Mouse (Mus musculus) midbrain, embryonic 13.5 days (tissue): Measurements from ENCODE around the gene Ppa2. TPM values are rescaled to one million over a fixed set of nuclear protein-coding genes. Genes with fewer than 3 reads are reported as not detected.

ENCODE experiments used
- ATAC-seq: fragments of 200-750 bp; cut with Nextera tagmentation; 2 replicates; pipeline ENCODE4 v1.8.0; 2017; ENCODE audit warnings: mild to moderate bottlenecking, moderate TSS enrichment, moderate library complexity
- H3K27ac ChIP-seq: fragments of 300-500 bp; sonication (generic); 2 replicates; pipeline ENCODE4 v1.5.1; 2015; ENCODE audit warnings: inconsistent platforms, mild to moderate bottlenecking, moderate library complexity
- H3K27me3 ChIP-seq: fragments of 300-500 bp; sonication (generic); 2 replicates; pipeline ENCODE4 v1.6.1; 2015; ENCODE audit warnings: mild to moderate bottlenecking, inconsistent platforms
- H3K36me3 ChIP-seq: fragments of 300-500 bp; sonication (generic); 2 replicates; pipeline ENCODE4 v1.6.1; 2015; ENCODE audit warnings: mild to moderate bottlenecking, inconsistent platforms
- H3K4me1 ChIP-seq: fragments of 300-500 bp; sonication (generic); replicated peaks from 2 replicates; pipeline ENCODE4 v1.6.1; 2015; ENCODE audit warnings: inconsistent platforms
- H3K4me2 ChIP-seq: fragments of 300-500 bp; sonication (generic); replicated peaks from 2 replicates; pipeline ENCODE4 v1.6.1; 2015; ENCODE audit warnings: moderate library complexity, mild to moderate bottlenecking, inconsistent platforms
- H3K4me3 ChIP-seq: fragments of 300-500 bp; sonication (generic); replicated peaks from 2 replicates; pipeline ENCODE4 v1.5.1; 2015; ENCODE audit warnings: mild to moderate bottlenecking, inconsistent platforms
- H3K9ac ChIP-seq: fragments of 300-500 bp; sonication (generic); replicated peaks from 2 replicates; pipeline ENCODE4 v1.6.1; 2015; ENCODE audit warnings: mild to moderate bottlenecking, inconsistent platforms
- H3K9me3 ChIP-seq: fragments of 300-500 bp; sonication (generic); 2 replicates; pipeline ENCODE4 v1.6.1; 2016; ENCODE audit warnings: mild to moderate bottlenecking, inconsistent platforms
- WGBS: fragments of 180-500 bp; shearing (Covaris S2); methylation state at CpG from one replicate; pipeline ENCODE4 v1.1.7; 2015; 5-methylcytosine and 5-hydroxymethylcytosine counted together
- polyA plus RNA-seq: library from polyadenylated mRNA; unstranded; fragments of >200 nt; fragmentation: Nextera tagmentation; extraction: Ambion mirVana; gene quantifications from 2 replicates; pipeline ENCODE4 v1.2.1, GENCODE M21; 2015

The Ppa2 gene
- polyA plus RNA-seq, 1 experiment from 2014 or later, result 78.8 TPM

DNA sequence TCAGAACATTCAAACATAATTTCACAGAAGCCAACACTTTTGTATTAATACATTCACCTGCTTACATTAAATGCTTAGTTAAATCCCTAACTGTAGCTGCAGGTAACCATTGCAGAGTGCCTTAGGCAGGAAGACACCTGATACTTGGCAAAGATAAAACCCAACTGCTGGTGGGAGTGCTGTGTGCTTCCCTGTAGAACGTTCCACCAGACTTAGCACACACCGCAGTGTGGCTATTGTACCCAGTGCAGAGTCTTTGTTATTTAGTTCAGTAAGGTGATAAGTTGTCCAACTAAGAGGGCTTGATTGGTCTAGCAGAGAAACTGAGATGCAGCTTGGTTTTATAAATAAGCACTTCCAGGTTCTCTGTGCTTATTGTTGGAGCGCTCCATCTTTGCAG, 54.2 kb downstream of the Ppa2 start:
- WGBS, result 92% methylated on average over 3 of the region's 3 CpGs
- no peaks in the 10 kb centered on the region for H3K9me3 ChIP-seq
- no peaks in the 10 kb centered on the region for H3K27me3 ChIP-seq
- no peak overlapping the region for H3K4me2 ChIP-seq
- H3K9ac ChIP-seq, result no peak overlapping the region
- peaks cover 7% of the 10 kb centered on the region for H3K36me3 ChIP-seq
- no peak for ATAC-seq
- H3K4me1 ChIP-seq, result no peaks in the 10 kb centered on the region
- no peak overlapping the region for H3K27ac ChIP-seq
- H3K4me3 ChIP-seq, result no peak overlapping the region

DNA sequence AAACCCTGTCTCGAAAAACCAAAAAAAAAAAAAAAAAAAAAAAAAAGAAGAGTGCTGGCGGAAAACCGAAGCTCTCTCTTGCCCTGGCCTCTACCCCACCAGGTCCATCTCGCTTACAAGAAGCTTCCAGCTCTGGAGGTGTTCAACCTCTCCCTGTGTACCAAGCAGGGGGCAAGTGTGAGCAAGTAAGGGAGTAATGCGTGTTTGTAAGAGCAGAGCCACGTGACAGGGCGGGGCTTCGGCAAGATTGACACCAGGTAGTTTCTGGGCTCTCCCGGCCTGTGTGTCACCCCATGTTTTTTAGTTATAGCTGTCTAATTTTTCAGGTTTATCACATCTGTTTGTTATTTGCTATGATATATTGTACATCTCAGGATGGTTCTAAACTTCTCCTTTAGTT, 56.2 kb downstream of the Ppa2 start:
- no peak for ATAC-seq
- Histone ChIP-seq H3K27ac (no peak overlapping the region), H3K9me3 (no peaks in the 10 kb centered on the region), H3K27me3 (no peaks in the 10 kb centered on the region), H3K4me1 (no peaks in the 10 kb centered on the region), H3K9ac (no peak overlapping the region), H3K4me2 (no peak overlapping the region), H3K36me3 (peaks cover 7% of the 10 kb centered on the region), H3K4me3 (no peak overlapping the region)
- 88% methylated on average over 9 of the region's 9 CpGs for WGBS

DNA sequence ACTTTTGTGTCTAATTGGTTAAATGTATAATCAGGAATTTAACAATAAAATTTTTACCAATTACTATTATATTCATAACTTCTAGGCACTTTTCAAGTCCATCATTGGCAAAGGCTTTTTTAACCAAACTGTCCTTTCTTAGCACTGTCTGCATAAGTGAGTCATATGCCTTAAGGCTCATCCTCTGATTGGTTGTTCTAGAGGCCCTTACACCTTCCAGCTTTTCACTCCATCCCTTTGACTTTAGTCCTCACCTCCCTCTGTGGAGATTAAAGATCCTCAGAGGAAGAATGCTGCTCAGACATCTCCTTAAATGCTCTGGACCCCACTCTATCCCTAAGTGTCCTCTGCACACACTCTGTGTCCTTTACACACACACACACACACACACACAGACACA, 68.3 kb downstream of the Ppa2 start:
- Histone ChIP-seq H3K27ac (no peak overlapping the region), H3K27me3 (no peaks in the 10 kb centered on the region), H3K36me3 (peaks cover 35% of the 10 kb centered on the region), H3K4me3 (no peak overlapping the region), H3K9me3 (peaks cover 16% of the 10 kb centered on the region), H3K4me2 (no peak overlapping the region), H3K9ac (no peak overlapping the region), H3K4me1 (no peaks in the 10 kb centered on the region)
- ATAC-seq, result no peak

DNA sequence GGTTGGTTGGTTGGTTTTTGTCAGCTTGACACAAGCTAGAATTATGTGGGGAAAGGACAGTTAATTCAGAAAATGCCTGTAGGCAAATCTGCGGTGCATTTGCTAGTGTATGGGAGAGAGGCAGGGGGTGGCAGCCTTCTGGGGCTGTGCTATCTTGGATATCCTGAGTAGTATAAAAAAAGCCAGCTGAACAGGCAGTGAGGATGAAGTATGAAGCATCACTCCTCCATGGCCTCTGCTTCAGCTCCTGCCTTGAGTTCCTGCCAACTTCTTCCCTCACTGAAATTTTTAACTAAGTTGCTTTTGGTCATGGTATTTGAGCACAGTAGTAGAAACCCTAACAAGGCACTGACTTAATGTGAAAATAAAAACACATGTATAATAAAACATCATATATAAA, 70.1 kb downstream of the Ppa2 start:
- WGBS, result 100% methylated on average over 1 of the region's 1 CpGs
- ATAC-seq, result no peak
- H3K4me3 ChIP-seq, result no peak overlapping the region
- H3K9me3 ChIP-seq, result peaks cover 16% of the 10 kb centered on the region
- H3K27me3 ChIP-seq, result no peaks in the 10 kb centered on the region
- H3K4me1 ChIP-seq, result no peaks in the 10 kb centered on the region
- H3K9ac ChIP-seq, result no peak overlapping the region
- no peak overlapping the region for H3K4me2 ChIP-seq
- H3K27ac ChIP-seq, result no peak overlapping the region
- peaks cover 34% of the 10 kb centered on the region for H3K36me3 ChIP-seq

DNA sequence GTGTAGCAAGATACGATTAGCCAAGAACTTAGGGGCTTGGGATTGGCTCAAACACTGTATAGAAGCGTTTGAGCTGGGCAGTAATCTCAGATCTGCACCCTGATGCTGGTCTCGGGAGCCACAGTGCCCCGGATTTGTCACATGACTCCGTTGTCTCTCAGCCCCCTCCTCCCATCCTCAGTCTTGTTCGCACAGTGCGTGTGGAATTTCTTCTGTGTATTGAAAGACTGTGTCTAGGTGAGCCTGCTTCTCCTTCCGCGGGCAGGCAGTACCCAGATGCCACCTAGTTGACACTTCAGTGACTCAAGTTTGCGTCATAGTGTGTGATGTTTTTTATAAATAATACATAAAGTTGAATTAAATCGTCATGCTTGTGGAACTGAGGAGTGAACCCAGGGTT, 71.6 kb downstream of the Ppa2 start:
- H3K4me2 ChIP-seq, result no peak overlapping the region
- H3K9ac ChIP-seq, result no peak overlapping the region
- no peaks in the 10 kb centered on the region for H3K27me3 ChIP-seq
- no peak overlapping the region for H3K27ac ChIP-seq
- WGBS, result 84% methylated on average over 11 of the region's 11 CpGs
- H3K4me1 ChIP-seq, result no peaks in the 10 kb centered on the region
- H3K4me3 ChIP-seq, result no peak overlapping the region
- peaks cover 16% of the 10 kb centered on the region for H3K9me3 ChIP-seq
- H3K36me3 ChIP-seq, result peaks cover 27% of the 10 kb centered on the region
- ATAC-seq, result peak; percentile 14; the same call in 1 of the 2 replicates

DNA sequence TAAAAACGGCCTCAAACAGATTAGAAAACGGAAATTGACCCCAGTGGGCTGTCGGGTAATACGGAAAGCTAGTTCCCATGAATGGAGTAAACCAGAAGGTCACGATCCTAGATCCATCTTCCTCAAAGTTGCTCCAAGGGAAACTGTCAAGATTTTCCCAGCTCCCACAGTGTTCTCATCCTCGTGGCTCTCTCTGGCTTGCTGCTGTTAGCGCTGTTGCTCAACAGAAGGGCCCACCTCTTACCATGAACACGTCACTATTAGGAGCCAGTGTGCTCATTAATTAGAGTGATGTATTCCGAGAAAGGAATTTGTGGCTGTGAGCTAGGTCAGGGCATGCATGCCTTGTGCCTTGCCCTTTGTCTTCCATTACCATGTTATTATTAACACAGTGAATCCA, 72.2 kb downstream of the Ppa2 start:
- ATAC-seq, result no peak
- peaks cover 23% of the 10 kb centered on the region for H3K36me3 ChIP-seq
- 75% methylated on average over 9 of the region's 9 CpGs for WGBS
- no peaks in the 10 kb centered on the region for H3K27me3 ChIP-seq
- H3K4me1 ChIP-seq, result no peaks in the 10 kb centered on the region
- no peak overlapping the region for H3K27ac ChIP-seq
- H3K4me3 ChIP-seq, result no peak overlapping the region
- no peak overlapping the region for H3K4me2 ChIP-seq
- H3K9ac ChIP-seq, result no peak overlapping the region
- H3K9me3 ChIP-seq, result peaks cover 16% of the 10 kb centered on the region

DNA sequence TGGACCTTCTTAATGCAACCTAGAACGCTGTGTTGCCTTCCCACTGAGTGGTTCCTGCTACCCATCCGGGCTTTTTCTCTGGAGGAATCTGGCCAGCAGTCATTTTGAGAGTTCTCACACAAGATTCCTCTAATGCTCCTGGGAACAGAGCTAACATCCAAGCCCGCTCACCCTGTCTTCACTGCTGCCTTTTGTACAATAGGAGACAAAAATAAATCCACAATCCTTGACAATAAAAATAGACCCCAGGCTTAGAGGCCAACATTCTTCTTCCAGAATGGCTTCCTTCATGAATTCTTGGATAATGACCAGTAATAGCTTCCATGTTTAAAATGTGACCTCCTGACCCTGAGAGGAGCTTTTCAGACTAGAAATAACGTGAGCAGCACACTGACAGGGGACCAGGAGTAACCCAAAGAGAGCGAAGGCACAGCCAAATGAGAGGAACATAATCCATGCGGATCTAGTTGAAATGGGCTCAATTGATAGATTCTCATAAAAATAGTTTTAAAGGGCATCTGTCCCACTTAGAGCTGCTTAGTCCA, 74.3 kb downstream of the Ppa2 start:
- Histone ChIP-seq H3K27ac (no peak overlapping the region), H3K27me3 (no peaks in the 10 kb centered on the region), H3K9ac (no peak overlapping the region), H3K4me1 (no peaks in the 10 kb centered on the region), H3K9me3 (peaks cover 2% of the 10 kb centered on the region; the same call in 1 of the 2 replicates), H3K4me2 (no peak overlapping the region), H3K4me3 (no peak overlapping the region), H3K36me3 (peaks cover 5% of the 10 kb centered on the region; the same call in 1 of the 2 replicates)
- WGBS, result 75% methylated on average over 6 of the region's 6 CpGs
- ATAC-seq, result no peak

DNA sequence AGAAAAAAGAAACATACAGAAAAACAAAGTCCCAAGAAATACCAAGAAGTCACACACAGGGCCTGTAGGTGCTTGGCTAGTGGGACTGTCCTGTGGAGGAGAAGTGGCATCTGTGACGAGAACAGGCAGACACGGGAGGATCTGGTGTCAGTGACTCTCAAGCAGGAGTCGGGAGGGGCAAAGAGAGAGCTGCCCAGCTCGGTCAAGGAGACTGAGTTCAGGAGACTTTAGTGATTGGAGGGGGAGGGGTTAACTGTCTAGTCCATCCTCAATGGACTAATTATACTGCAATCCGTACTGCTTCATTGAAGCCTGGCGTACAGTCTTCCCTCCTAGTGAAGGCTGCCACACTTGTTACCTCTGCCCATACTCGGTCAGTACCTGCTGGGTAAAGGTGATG, 77.4 kb downstream of the Ppa2 start:
- 77% methylated on average over 7 of the region's 7 CpGs for WGBS
- Histone ChIP-seq H3K27ac (no peak overlapping the region), H3K4me2 (no peak overlapping the region), H3K9me3 (no peaks in the 10 kb centered on the region), H3K36me3 (no peaks in the 10 kb centered on the region), H3K4me1 (no peaks in the 10 kb centered on the region), H3K27me3 (no peaks in the 10 kb centered on the region), H3K9ac (no peak overlapping the region), H3K4me3 (no peak overlapping the region)
- peak; percentile 11; the same call in 1 of the 2 replicates for ATAC-seq

DNA sequence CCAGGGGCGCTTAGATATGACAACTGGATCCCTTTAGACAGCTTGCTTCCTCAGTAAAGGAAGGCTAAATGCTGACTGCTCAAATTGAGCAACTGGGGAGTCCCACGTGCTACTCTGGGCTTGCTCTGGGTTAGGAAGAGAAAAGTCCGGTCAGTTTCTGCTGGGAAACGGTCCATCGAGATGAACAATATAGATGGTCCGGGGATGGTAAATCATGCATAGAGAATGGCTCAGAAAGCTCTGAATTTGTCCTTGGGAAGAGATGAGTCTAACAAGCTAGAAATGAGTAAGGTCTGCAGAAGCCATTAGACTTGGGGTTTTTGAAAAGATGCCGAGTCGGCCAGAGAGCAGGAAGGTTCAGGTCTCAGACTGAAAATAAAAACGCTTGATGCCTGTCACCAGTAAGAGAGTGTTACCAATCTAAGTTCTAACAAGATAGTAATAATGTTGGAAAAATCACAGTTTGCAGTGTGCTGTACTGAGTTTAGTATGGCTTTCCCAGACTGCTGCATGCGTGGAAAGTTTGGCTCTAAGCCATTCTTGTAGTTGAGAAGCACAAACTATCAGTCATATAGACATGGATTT, 80.0 kb downstream of the Ppa2 start:
- Histone ChIP-seq H3K27ac (no peak overlapping the region), H3K27me3 (no peaks in the 10 kb centered on the region), H3K36me3 (no peaks in the 10 kb centered on the region), H3K9ac (no peak overlapping the region), H3K9me3 (no peaks in the 10 kb centered on the region), H3K4me1 (no peaks in the 10 kb centered on the region), H3K4me2 (no peak overlapping the region), H3K4me3 (no peak overlapping the region)
- 90% methylated on average over 10 of the region's 10 CpGs for WGBS
- ATAC-seq, result no peak

DNA sequence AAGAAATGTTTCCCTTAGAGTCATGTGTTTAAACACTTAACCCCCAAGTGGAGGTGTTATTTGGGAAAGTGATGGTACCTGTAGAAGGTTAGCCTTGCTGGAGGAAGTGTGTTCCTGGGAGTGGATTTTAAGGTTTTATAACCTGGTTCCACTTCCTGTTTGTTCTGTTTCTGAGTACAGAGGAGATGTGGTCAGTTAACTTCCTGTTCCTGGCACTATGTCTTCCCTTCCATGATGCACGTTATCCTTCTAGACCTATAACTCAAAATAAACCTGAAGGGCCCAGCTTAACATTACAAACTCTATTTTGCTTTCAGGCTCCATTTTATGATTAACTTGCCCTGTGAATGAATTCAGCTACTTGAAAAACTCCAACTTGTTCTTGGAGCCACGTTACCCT, 84.6 kb downstream of the Ppa2 start:
- H3K9ac ChIP-seq, result no peak overlapping the region
- no peaks in the 10 kb centered on the region for H3K9me3 ChIP-seq
- H3K4me1 ChIP-seq, result no peaks in the 10 kb centered on the region
- H3K27ac ChIP-seq, result no peak overlapping the region
- 77% methylated on average over 2 of the region's 2 CpGs for WGBS
- no peak overlapping the region for H3K4me2 ChIP-seq
- H3K36me3 ChIP-seq, result no peaks in the 10 kb centered on the region
- no peak for ATAC-seq
- H3K27me3 ChIP-seq, result no peaks in the 10 kb centered on the region
- H3K4me3 ChIP-seq, result no peak overlapping the region

DNA sequence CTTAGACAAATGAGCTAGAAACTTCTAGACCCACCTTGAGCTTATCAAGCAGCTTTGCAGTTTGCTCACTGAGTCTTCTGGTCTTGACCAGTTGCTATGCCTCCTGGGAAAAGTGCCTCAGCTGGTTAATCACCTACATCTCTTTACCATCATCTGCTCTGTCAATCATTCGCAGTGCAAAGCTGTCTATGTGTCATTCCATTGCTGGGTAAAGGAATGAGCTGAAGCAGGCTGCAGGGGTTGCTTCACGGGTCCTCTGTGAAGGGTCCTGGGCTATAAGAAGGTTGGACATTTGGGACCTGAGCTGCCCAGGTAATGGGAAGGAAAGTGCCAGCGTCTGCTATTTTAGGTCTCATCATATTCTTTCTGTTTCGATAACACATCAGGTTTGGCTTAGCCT, 93.9 kb downstream of the Ppa2 start:
- ATAC-seq, result no peak
- no peak overlapping the region for H3K4me3 ChIP-seq
- 89% methylated on average over 4 of the region's 4 CpGs for WGBS
- H3K4me2 ChIP-seq, result no peak overlapping the region
- H3K27me3 ChIP-seq, result no peaks in the 10 kb centered on the region
- no peak overlapping the region for H3K27ac ChIP-seq
- H3K9me3 ChIP-seq, result no peaks in the 10 kb centered on the region
- H3K9ac ChIP-seq, result no peak overlapping the region
- H3K36me3 ChIP-seq, result no peaks in the 10 kb centered on the region
- H3K4me1 ChIP-seq, result no peaks in the 10 kb centered on the region

DNA sequence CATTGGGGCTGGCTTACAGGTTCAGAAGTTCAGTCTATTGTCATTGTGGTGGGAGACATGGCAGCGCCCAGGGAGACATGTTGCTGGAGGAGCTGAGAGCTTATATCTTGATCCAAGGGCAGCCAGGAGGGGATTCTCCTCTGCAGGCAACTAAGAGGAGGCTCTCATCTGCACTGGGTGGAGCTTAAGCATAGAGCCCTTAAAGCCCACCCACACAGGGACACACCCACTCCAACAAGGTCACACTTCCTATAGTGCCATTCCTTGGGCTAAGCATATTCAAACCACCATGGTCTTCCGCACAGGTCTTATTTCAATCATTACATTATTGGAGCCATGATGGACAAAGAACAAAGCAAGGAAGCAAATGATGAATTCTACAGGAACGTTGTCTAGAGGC, 95.7 kb downstream of the Ppa2 start:
- no peak overlapping the region for H3K9ac ChIP-seq
- H3K4me1 ChIP-seq, result no peaks in the 10 kb centered on the region
- H3K27me3 ChIP-seq, result no peaks in the 10 kb centered on the region
- no peak for ATAC-seq
- H3K27ac ChIP-seq, result no peak overlapping the region
- WGBS, result 94% methylated on average over 3 of the region's 3 CpGs
- no peak overlapping the region for H3K4me2 ChIP-seq
- no peaks in the 10 kb centered on the region for H3K9me3 ChIP-seq
- H3K36me3 ChIP-seq, result no peaks in the 10 kb centered on the region
- H3K4me3 ChIP-seq, result no peak overlapping the region

DNA sequence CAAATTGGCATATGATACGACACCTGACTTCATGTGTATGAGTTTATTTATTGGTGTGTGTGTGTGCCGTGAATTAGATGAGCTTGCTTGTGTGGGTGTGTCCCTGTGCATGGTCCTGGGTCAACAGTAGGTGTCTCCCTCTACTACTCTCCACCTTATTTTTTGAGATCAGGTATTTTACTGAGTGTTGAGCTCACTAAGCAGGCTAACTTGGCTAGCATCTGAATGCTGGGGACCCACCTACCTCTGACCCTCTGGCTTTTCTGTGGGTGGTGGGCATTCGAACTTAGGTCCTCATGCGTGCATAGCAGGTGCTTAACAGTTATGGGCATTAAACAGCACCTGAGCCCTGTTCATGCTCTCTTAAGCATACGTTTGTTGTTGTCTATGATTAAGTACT, 96.3 kb downstream of the Ppa2 start:
- no peaks in the 10 kb centered on the region for H3K9me3 ChIP-seq
- H3K9ac ChIP-seq, result no peak overlapping the region
- no peaks in the 10 kb centered on the region for H3K36me3 ChIP-seq
- H3K4me3 ChIP-seq, result no peak overlapping the region
- WGBS, result 90% methylated on average over 5 of the region's 5 CpGs
- no peaks in the 10 kb centered on the region for H3K4me1 ChIP-seq
- H3K27me3 ChIP-seq, result no peaks in the 10 kb centered on the region
- no peak for ATAC-seq
- no peak overlapping the region for H3K27ac ChIP-seq
- H3K4me2 ChIP-seq, result no peak overlapping the region
